Mouse (Mus musculus): ENCODE results near the gene Zfp141.
A peak's percentile ranks its signal among the peaks of the same experiment; 100 is the strongest.

DNA sequence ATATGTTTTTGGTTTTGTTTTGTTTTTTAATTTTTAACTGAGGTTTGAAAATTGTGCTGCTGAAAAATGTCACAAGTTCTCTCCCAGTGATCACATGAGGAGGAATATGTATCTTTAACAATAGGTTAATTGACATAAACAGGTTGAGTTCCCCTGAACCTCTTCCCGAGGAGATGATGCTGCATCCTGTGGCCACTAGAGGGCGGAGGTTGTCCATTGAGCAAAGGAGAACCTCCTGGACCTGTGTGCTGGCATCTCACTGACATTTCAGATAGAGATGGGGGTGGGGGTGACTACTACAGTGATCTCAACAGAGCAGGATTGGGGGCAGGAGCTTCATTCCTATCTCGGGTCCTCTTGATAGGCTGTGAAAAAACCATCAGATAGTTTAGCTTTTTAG, 54.9 kb downstream of the Zfp141 start:
- TF ChIP-seq CTCF (IDR thresholded peaks at IDR 0.05; ENCODE audit: low read depth, low read length) (peak; percentile 56), POLR2A (IDR thresholded peaks at IDR 0.05; ENCODE audit: borderline replicate concordance, low read depth, low read length) (no peak)

Measured in bone marrow macrophage, adult 2 months (primary cell).